Mouse (Mus musculus) liver, embryonic 11.5 days (tissue): ENCODE measurements at regions not wholly inside any gene's neighbourhood (a gene's known extent, or its start where the extent isn't known, plus 50 kb on each side); places are given as distances from the start of the nearest gene placed in this dataset.

Source experiments
- ATAC-seq: fragments of 200-750 bp; cut with Nextera tagmentation; replicated peaks from 2 replicates; pipeline ENCODE4 v1.8.0; 2017; ENCODE audit warnings: moderate number of reproducible peaks, mild to moderate bottlenecking, moderate TSS enrichment, moderate library complexity; ENCODE audit not compliant: low FRiP score
- DNase-seq: peaks from one replicate; pipeline ENCODE4 v3.0.0-alpha.2; 2017; ENCODE audit warnings: low spot score
- H3K27ac ChIP-seq: fragments of 300-500 bp; sonication (generic); 2 replicates; pipeline ENCODE4 v1.5.1; 2014; ENCODE audit warnings: mild to moderate bottlenecking, low read depth, low read length, control low read depth
- H3K27me3 ChIP-seq: fragments of 300-500 bp; sonication (generic); replicated peaks from 2 replicates; pipeline ENCODE4 v1.6.1; 2014; ENCODE audit warnings: low read length, mixed read lengths; ENCODE audit not compliant: control insufficient read depth, insufficient read depth
- H3K36me3 ChIP-seq: fragments of 300-500 bp; sonication (generic); 2 replicates; pipeline ENCODE4 v1.6.1; 2014; ENCODE audit warnings: mild to moderate bottlenecking, low read length, moderate library complexity, mixed read lengths; ENCODE audit not compliant: control insufficient read depth, insufficient read depth
- H3K4me1 ChIP-seq: fragments of 300-500 bp; sonication (generic); replicated peaks from 2 replicates; pipeline ENCODE4 v1.6.1; 2014; ENCODE audit warnings: low read length, mixed read lengths; ENCODE audit not compliant: control insufficient read depth, insufficient read depth
- H3K4me2 ChIP-seq: fragments of 300-500 bp; sonication (generic); 2 replicates; pipeline ENCODE4 v1.6.1; 2014; ENCODE audit warnings: mild to moderate bottlenecking, control low read depth, moderate library complexity
- H3K4me3 ChIP-seq: fragments of 300-500 bp; sonication (generic); 2 replicates; pipeline ENCODE4 v1.5.1; 2014; ENCODE audit warnings: low read depth, low read length, control low read depth
- H3K9ac ChIP-seq: fragments of 300-500 bp; sonication (generic); 2 replicates; pipeline ENCODE4 v1.6.1; 2014; ENCODE audit warnings: low read depth, low read length, control low read depth
- H3K9me3 ChIP-seq: fragments of 300-500 bp; sonication (generic); 2 replicates; pipeline ENCODE4 v1.6.1; 2016; ENCODE audit warnings: low read length, inconsistent platforms, mixed read lengths; ENCODE audit not compliant: control insufficient read depth
- WGBS: fragments of 180-500 bp; shearing (Covaris S2); extraction: QIAGEN DNeasy Blood & Tissue Kit; methylation state at CpG from one replicate; pipeline ENCODE4 v1.1.7; 2014; 5-methylcytosine and 5-hydroxymethylcytosine counted together

- 80% methylated on average over 3 of the region's 3 CpGs for WGBS
- no peak for DNase-seq
- Histone ChIP-seq H3K9ac (no peak overlapping the region), H3K4me2 (no peak overlapping the region), H3K36me3 (no peaks in the 10 kb centered on the region), H3K27me3 (no peaks in the 10 kb centered on the region), H3K27ac (no peak overlapping the region), H3K4me1 (no peaks in the 10 kb centered on the region), H3K9me3 (no peaks in the 10 kb centered on the region), H3K4me3 (no peak overlapping the region)
- ATAC-seq = no peak
Measured at GRCm38 (mm10) chr1:76911472-76911871, 603.4 kb downstream of the Epha4 start.

- Histone ChIP-seq H3K4me3 (no peak overlapping the region), H3K27me3 (no peaks in the 10 kb centered on the region), H3K27ac (no peak overlapping the region), H3K9me3 (no peaks in the 10 kb centered on the region), H3K9ac (no peak overlapping the region), H3K36me3 (no peaks in the 10 kb centered on the region), H3K4me1 (no peaks in the 10 kb centered on the region), H3K4me2 (no peak overlapping the region)
- ATAC-seq (0 out of 2 replicates have a peak, but pooled peaks have one; percentile 34), DNase-seq (no peak)
- 13% methylated on average over 2 of the region's 2 CpGs for WGBS
Measured at GRCm38 (mm10) chr1:76919541-76919940, 595.3 kb downstream of the Epha4 start.

- Histone ChIP-seq H3K4me2 (no peak overlapping the region), H3K27me3 (no peaks in the 10 kb centered on the region), H3K4me3 (no peak overlapping the region), H3K36me3 (no peaks in the 10 kb centered on the region), H3K9ac (no peak overlapping the region), H3K9me3 (no peaks in the 10 kb centered on the region), H3K27ac (no peak overlapping the region), H3K4me1 (no peaks in the 10 kb centered on the region)
- DNase-seq (no peak), ATAC-seq (no peak)
Measured at GRCm38 (mm10) chr1:76920634-76921033, 594.3 kb downstream of the Epha4 start.

GRCm38 (mm10) chr1:76927041-76927440, 587.8 kb downstream of the Epha4 start:
- Histone ChIP-seq H3K27me3 (no peaks in the 10 kb centered on the region), H3K9me3 (no peaks in the 10 kb centered on the region), H3K4me3 (no peak overlapping the region), H3K4me2 (no peak overlapping the region), H3K4me1 (no peaks in the 10 kb centered on the region), H3K9ac (no peak overlapping the region), H3K27ac (no peak overlapping the region), H3K36me3 (no peaks in the 10 kb centered on the region)
- WGBS = 84% methylated on average over 5 of the region's 5 CpGs
- no peak for ATAC-seq
- DNase-seq = no peak

- WGBS = 74% methylated on average over 2 of the region's 2 CpGs
- no peaks in the 10 kb centered on the region for H3K4me1 ChIP-seq
- H3K4me2 ChIP-seq = no peak overlapping the region
- no peak for DNase-seq
- ATAC-seq = no peak
- H3K36me3 ChIP-seq = no peaks in the 10 kb centered on the region
- no peaks in the 10 kb centered on the region for H3K27me3 ChIP-seq
- no peak overlapping the region for H3K4me3 ChIP-seq
- H3K9me3 ChIP-seq = no peaks in the 10 kb centered on the region
- H3K27ac ChIP-seq = no peak overlapping the region
- H3K9ac ChIP-seq = no peak overlapping the region
Measured at GRCm38 (mm10) chr1:76928035-76928434, 586.9 kb downstream of the Epha4 start.

- no peak for DNase-seq
- H3K27me3 ChIP-seq = no peaks in the 10 kb centered on the region
- no peaks in the 10 kb centered on the region for H3K36me3 ChIP-seq
- H3K4me3 ChIP-seq = no peak overlapping the region
- H3K4me2 ChIP-seq = no peak overlapping the region
- no peak overlapping the region for H3K9ac ChIP-seq
- no peaks in the 10 kb centered on the region for H3K4me1 ChIP-seq
- no peaks in the 10 kb centered on the region for H3K9me3 ChIP-seq
- no peak overlapping the region for H3K27ac ChIP-seq
- WGBS = 80% methylated on average over 4 of the region's 4 CpGs
- no peak for ATAC-seq
Measured at GRCm38 (mm10) chr1:76933460-76933859, 581.4 kb downstream of the Epha4 start.

GRCm38 (mm10) chr1:76942730-76943129, 572.2 kb downstream of the Epha4 start:
- no peaks in the 10 kb centered on the region for H3K4me1 ChIP-seq
- H3K27ac ChIP-seq = no peak overlapping the region
- WGBS = 39% methylated on average over 3 of the region's 3 CpGs
- no peak for DNase-seq
- H3K36me3 ChIP-seq = no peaks in the 10 kb centered on the region
- H3K9me3 ChIP-seq = no peaks in the 10 kb centered on the region
- no peak overlapping the region for H3K4me3 ChIP-seq
- ATAC-seq = no peak
- H3K4me2 ChIP-seq = no peak overlapping the region
- no peak overlapping the region for H3K9ac ChIP-seq
- no peaks in the 10 kb centered on the region for H3K27me3 ChIP-seq

GRCm38 (mm10) chr1:76944046-76944445, 570.8 kb downstream of the Epha4 start:
- H3K27ac ChIP-seq = no peak overlapping the region
- H3K27me3 ChIP-seq = no peaks in the 10 kb centered on the region
- no peak overlapping the region for H3K9ac ChIP-seq
- DNase-seq (no peak), ATAC-seq (no peak)
- no peaks in the 10 kb centered on the region for H3K4me1 ChIP-seq
- no peaks in the 10 kb centered on the region for H3K36me3 ChIP-seq
- H3K4me3 ChIP-seq = no peak overlapping the region
- 87% methylated on average over 4 of the region's 4 CpGs for WGBS
- H3K4me2 ChIP-seq = no peak overlapping the region
- H3K9me3 ChIP-seq = no peaks in the 10 kb centered on the region

- H3K27me3 ChIP-seq = no peaks in the 10 kb centered on the region
- no peaks in the 10 kb centered on the region for H3K36me3 ChIP-seq
- H3K4me1 ChIP-seq = no peaks in the 10 kb centered on the region
- no peak overlapping the region for H3K4me2 ChIP-seq
- no peak overlapping the region for H3K9ac ChIP-seq
- H3K27ac ChIP-seq = no peak overlapping the region
- DNase-seq = no peak
- no peak for ATAC-seq
- H3K4me3 ChIP-seq = no peak overlapping the region
- H3K9me3 ChIP-seq = no peaks in the 10 kb centered on the region
Measured at GRCm38 (mm10) chr1:76955031-76955430, 559.9 kb downstream of the Epha4 start.
